Mouse (Mus musculus) mesoderm, embryonic 11.5 days (tissue): ENCODE data around the gene Ece1.
A peak's percentile ranks its signal among the peaks of the same experiment; 100 is the strongest.
"Not testable (repeated sequence)": the region's sequence is repeated elsewhere in the genome, so short reads cannot be mapped to it uniquely, and the experiment has no call there.

Source experiments
- DNase-seq: peaks from one replicate; pipeline ENCODE4 v3.0.0-alpha.2; 2012; ENCODE audit warnings: low read depth, low spot score

Ece1 gene

DNA sequence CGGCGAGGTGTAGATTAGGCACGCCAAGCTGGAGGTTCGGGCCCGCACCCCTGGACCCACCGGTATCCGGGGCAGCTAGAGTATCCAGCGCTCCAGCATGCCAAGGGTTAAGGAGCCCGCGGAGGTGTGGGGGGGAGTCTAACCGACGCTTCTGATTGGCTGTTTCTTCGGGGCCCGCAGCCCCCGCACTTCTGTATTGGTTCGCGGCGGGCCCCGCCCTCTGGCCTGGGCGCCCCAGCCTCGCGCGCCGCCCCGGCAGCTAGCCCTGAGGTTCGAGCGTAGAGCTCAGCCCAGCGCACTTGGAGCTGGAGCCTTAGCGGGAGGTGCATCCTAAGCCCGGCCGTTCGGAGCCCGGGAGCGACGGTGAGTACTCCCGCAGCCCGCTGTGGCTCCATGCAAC lies at the start of gene Ece1:
Gene Ece1 (plus strand): TSS at position 219 of the 400 bp plus-strand sequence.
- DNase-seq: peak; percentile 92

- DNase-seq: no peak
Measured at GRCm38 (mm10) chr4:137812946-137813708, 48.9 kb upstream of the Ece1 start.

DNA sequence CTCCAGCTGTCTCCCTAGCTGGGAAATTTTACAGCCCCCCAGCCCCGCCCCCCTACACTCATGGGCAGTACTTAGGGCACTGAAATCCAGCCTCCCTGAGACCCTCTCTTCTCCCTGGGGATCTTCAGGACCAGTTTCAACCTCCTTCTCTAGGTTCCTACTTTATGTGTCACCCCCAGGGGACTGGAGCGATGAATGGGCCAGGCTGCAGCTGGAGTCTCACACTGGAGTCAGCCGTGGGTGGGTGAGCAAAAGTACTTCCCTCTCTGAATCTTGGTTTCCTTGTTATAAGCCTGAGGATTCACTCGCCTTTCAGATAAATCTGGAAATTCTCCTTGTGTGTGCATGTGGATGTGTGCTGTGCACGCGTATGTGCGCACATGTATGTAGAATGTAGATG lies 47.9 kb upstream of the Ece1 start:
- no peak for DNase-seq

- DNase-seq: no peak
Measured at GRCm38 (mm10) chr4:137815473-137815872, 46.6 kb upstream of the Ece1 start.

DNA sequence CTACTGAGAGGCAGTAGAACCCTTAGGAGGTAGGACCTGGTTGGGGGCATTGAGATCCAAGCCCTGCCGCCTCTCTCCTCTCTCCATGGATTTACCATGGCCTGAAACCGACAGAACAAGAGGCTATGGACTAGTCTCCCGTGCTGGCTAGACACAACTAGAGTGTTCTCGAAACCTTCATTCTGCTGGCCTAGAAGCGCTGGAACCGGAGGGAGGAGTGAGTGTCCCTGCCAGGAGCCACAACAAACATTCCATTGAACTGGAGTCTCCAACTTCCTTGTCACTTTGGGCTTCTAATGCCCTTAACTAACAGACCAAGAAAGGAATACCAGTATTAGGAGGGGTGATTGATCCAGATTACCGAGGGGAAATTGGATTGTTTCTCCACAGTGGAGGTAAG lies 45.8 kb upstream of the Ece1 start:
- DNase-seq: no peak

DNA sequence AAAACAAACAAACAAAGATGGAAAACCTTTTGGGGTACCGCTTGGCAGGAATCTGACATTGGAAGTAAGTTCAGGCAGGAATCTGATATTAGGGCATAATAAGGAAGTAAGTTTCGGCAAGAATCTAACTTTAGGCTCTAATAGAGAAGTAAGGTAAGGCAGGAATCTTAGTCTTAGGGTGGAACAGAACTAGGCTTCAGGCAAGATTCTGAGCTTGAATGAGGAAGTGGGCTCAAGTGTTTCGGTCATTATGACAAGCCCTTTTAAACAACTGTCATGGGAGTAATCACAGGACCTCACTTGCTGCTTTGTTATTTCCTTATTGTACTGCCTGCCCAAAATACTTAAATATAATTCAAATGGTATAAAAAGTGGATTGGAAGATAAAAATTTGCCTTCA lies 43.7 kb upstream of the Ece1 start:
- no peak for DNase-seq

GRCm38 (mm10) chr4:137819487-137819886 lies 42.5 kb upstream of the Ece1 start:
- DNase-seq: peak; percentile 19

GRCm38 (mm10) chr4:137820721-137821120 lies 41.3 kb upstream of the Ece1 start:
- DNase-seq: no peak

DNA sequence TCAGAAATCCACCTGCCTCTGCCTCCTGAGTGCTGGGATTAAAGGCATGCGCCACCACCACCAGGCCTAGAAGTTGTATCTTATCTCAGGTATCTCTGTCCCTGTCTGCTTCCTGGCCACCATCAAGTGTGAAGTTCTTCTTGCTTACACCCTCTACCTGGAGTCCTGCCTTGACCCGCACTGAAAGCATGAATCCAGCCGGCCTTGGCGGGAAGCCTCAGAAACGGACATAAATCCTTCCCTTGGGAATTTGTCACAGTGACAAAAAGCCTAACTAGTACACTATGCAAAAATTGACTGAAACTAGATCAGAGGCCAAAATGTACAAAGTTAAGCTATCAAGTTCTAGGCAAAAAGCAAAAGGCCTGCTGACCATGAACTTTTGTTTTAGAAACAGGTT lies 39.5 kb upstream of the Ece1 start:
- DNase-seq: no peak

- DNase-seq: no peak
Measured at GRCm38 (mm10) chr4:137823542-137823941, 38.5 kb upstream of the Ece1 start.

- no peak for DNase-seq
Measured at GRCm38 (mm10) chr4:137824881-137825280, 37.2 kb upstream of the Ece1 start.

DNA sequence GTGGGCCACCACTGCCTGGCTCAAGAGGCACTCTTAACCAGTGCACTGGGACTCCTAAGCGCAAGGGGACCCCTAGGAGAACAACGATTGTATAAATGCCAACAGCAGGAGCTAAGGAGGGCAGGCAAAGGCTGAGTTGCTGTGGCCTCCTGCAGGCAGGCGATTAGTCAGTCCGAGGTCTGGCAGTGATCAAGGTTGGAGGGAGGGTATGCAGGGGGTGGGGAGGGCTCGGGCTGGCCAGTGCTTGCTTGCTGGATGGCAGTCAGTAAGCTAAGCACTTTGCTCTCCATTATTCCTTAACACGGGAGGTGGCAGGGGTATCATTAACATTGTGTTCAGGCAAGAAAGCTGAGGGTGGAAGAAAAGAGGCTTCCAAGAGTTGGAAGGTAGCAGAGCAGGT lies 31.7 kb upstream of the Ece1 start:
- DNase-seq: no peak

GRCm38 (mm10) chr4:137831598-137831997 lies 30.4 kb upstream of the Ece1 start:
- no peak for DNase-seq

DNA sequence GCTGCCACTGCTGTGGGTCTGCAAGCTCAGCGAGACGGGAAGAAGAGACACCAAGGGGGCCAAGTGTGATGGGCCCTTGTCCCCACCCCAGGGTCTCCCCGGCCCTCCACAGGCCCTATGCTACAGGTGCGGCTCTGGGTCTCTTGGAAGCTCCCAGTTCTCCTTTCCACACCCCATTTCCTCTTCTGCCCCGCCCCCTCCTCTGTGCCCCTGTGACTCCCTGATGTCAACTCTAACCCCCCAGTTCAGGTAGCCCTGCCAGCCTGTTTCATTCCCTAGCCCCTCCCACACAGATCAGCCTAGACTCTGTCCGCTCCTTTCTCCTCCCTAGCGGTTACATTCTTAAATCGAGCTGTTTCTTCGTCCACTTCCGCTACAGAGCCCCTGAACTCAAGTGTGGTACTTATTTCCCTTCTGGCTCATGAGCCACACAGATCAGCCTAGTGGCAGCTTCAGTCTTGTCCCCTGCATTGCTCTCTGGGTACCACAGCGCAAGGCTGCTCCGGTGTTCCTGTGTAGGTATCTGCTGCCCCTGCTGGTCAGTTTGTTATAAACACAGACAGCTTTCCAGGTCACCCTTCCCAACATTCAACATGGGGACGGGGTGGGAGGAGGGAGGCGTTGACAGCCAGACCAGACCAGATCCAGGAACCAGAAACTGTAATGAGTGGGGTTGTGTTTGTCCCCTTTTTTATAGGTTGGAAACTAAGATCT lies 26.3 kb upstream of the Ece1 start:
- DNase-seq: peak; percentile 92

DNA sequence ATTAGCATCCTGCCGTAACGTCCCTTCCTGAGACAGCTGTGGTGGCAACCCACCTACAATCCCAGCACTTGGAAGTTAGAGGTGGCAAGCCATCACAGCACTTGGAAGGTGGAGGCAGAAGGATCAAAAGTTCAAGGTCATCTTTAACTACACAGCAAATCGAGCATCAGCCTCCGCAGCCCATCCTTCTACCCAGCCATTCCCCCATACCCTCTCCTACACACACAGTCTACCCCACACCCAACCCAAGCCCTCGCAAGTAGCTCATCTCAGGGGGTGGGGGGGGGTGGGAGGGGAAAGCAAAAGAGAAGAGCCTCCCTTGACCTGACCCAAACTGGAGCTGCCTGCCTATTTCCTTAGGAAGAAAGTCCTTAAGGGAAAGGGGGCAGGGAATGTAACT lies 25.3 kb upstream of the Ece1 start:
- DNase-seq: no peak

DNA sequence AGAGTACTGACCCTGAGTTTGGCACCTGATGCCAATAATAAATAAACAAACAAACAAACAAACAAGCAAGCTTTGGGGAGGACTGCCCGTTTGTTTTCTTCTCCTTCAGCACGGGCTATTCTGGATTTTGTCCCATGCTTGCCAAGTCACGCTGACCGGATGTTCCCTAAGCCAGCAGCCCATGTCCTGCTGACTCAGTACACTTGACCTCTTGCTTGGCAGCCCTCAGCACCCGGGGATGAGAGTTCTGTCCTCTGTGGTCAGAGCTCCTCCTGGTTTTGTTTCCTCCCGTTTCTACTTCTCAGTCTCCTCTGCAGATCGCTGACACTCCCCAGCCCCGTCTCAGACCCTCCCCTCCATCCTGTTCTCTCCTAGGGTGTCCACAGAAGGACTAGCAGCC lies 24.2 kb upstream of the Ece1 start:
- DNase-seq: no peak

GRCm38 (mm10) chr4:137838791-137839190 lies 23.2 kb upstream of the Ece1 start:
- no peak for DNase-seq

- DNase-seq: no peak
Measured at GRCm38 (mm10) chr4:137839452-137839851, 22.6 kb upstream of the Ece1 start.

DNA sequence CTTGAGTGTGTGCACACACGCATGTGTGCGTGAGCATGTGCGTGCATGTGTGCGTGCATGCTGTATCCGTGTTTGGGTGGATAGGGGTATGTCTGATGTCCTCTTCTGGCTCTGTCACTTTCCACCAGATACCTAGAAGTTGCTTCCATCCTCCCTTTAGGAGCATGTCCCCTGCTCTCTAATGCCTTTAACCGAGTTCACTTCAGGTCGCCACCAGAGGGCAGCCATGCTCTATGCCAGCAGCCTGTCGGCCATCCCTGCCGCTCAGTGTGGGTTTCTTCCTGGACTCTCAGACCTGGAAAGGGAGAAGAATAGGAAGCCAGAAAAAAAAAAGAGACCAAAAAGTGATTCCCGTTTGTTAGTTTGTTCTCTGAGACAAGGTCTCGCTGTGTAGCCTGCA lies 17.4 kb upstream of the Ece1 start:
- peak; percentile 80 for DNase-seq

DNA sequence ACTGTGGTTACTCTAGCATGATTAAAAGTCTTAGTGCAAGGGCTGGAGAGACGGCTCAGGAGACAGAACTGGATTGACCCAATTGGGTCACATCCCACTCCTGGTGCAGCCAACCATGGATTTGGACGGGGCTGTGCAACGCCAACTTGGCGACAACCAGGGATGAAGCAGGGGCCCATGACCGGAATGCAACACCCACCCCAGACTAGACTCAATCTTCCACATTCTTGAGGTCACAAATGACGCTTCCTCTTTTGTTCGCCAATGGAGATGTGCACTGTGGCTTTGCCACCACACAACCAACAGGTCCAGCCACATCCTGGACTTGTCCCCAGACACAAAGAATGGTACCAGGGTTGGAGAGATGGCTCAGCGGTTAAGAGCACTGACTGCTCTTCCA lies 14.4 kb upstream of the Ece1 start:
- not testable (repeated sequence) for DNase-seq

DNA sequence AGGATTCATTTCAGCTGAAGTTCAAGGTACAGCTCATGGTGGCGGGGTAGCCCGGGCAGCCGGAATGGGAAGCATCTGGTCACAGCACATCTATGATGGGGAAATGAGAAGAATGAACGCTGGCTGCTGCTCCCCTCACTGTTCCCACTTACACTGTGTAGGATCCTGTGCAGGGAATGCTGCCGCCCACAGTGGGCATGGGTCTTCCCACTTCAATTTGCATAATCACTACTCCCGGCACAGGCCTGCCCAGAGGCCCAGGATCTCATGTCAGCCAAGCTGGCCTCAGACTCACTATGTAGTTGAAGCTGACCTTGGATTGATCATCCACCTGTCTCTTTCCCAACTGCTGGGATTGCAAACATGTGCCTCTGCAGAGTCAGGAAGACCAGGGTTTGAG lies 11.9 kb upstream of the Ece1 start:
- DNase-seq: no peak

DNA sequence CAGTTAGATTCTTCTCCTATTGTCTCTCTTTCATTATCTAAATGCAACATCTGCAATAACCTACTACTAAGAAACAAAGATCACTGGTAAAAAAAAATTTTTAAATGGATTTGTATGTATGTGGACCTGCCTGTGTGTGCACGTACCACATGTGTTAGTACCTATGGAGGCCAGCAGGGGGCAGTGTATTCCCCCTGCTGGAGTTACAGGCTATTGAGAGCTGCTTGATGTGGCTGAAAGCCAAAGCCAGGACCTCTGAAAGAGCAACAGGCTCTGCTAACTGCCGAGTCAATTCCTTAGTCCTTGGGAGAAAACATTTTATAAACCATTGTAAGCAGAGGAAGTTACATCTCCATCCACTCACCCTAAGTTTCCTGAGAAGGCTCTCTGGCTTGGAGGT lies 10.6 kb upstream of the Ece1 start:
- peak; percentile 69 for DNase-seq

GRCm38 (mm10) chr4:137853822-137854221 lies 8.2 kb upstream of the Ece1 start:
- no peak for DNase-seq
